Mouse (Mus musculus) bone marrow macrophage, adult 2 months (primary cell): Measurements from ENCODE around the gene Adssl1.

Experiments used
- CTCF ChIP-seq: IDR thresholded peaks from 2 replicates; pipeline ENCODE4 v1.5.1; 2012; ENCODE audit warnings: low read depth, mild to moderate bottlenecking, low read length, moderate library complexity
- POLR2A ChIP-seq: IDR thresholded peaks from 2 replicates; pipeline ENCODE4 v1.6.1; 2012; ENCODE audit warnings: mild to moderate bottlenecking, low read depth, low read length, borderline replicate concordance

- TF ChIP-seq CTCF (no peak), POLR2A (no peak)
These were observed 15.8 kb upstream of the Adssl1 start for GRCm38 (mm10) chr12:112604022-112604421.
